In the genomic region with DNA sequence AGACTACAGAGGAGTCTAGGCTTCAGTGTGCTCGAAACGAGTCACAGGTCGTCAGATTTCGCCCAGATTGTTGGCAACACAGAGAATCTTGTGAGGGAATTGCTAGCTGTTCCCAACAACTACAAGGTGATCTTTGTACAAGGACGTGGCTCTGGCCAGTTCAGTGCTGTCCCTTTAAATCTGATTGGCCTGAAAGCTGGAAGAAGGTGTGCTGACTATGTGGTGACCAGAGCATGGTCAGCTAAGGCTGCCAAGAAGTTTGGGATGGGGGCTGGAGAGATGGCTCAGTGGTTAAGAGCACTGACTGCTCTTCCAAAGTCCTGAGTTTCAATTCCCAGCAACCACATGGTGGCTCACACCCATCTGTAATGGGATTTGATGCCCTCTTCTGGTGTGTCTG, we compare ENCODE assay signal across 32 mouse cellular contexts.
"Had no signal": no experiment of that assay in that cellular context is flagged by ENCODE, and none has a peak within 500 bp of the region (broad histone marks: within the 10 kb centered on the region; RNA-seq: fewer than 3 reads in every experiment).

No protein-coding gene starts in this region.

- H3K4me3 ChIP-seq: heart, adult 2 months; heart, embryonic 10.5 days; heart, embryonic 12.5 days; heart, embryonic 13.5 days; heart, embryonic 15.5 days; hindbrain, embryonic 10.5 days; hindbrain, embryonic 12.5 days; hindbrain, embryonic 13.5 days; hindbrain, embryonic 15.5 days; intestine, embryonic 15.5 days; kidney, embryonic 15.5 days; layer of hippocampus, adult 2 months; left cerebral cortex, adult 2 months had no signal

- DNase-seq: heart, adult 18-20 months; heart, adult 2 months; heart, postnatal 10 days; heart, postnatal 14 days; heart, postnatal 36 days; heart, postnatal 4 days; kidney, adult 18-20 months; kidney, adult 8-10 months; kidney, adult 9 months; kidney, postnatal 4 days; layer of hippocampus, adult 9-11 months; layer of hippocampus, postnatal 36 days had no signal

- H3K27me3 ChIP-seq: heart, embryonic 12.5 days; heart, embryonic 15.5 days; hindbrain, embryonic 12.5 days; hindbrain, embryonic 13.5 days; hindbrain, embryonic 15.5 days; intestine, embryonic 15.5 days; kidney, embryonic 15.5 days had no signal

- H3K27ac ChIP-seq: heart, adult 2 months; heart, embryonic 10.5 days; heart, embryonic 13.5 days; heart, embryonic 15.5 days; hindbrain, embryonic 10.5 days; hindbrain, embryonic 12.5 days; hindbrain, embryonic 13.5 days; hindbrain, embryonic 14.5 days; hindbrain, embryonic 15.5 days; hindbrain, postnatal 0 days; intestine, embryonic 15.5 days; kidney, embryonic 15.5 days; kidney, postnatal 0 days; layer of hippocampus, adult 2 months; left cerebral cortex, adult 2 months had no signal

- H3K9ac ChIP-seq: heart, embryonic 12.5 days; heart, embryonic 13.5 days; heart, embryonic 15.5 days; hindbrain, embryonic 12.5 days; hindbrain, embryonic 13.5 days; hindbrain, embryonic 14.5 days; hindbrain, embryonic 15.5 days; intestine, embryonic 15.5 days; kidney, embryonic 15.5 days had no signal

- H3K9me3 ChIP-seq: heart, embryonic 10.5 days; heart, embryonic 12.5 days; heart, embryonic 13.5 days; heart, embryonic 15.5 days; hindbrain, embryonic 10.5 days; hindbrain, embryonic 12.5 days; hindbrain, embryonic 13.5 days; hindbrain, embryonic 15.5 days; intestine, embryonic 15.5 days; kidney, embryonic 15.5 days had no signal

- H3K36me3 ChIP-seq: heart, embryonic 10.5 days; heart, embryonic 12.5 days; heart, embryonic 13.5 days; heart, embryonic 15.5 days; hindbrain, embryonic 10.5 days; hindbrain, embryonic 12.5 days; hindbrain, embryonic 13.5 days; hindbrain, embryonic 15.5 days; intestine, embryonic 15.5 days; kidney, embryonic 15.5 days had no signal

- H3K4me2 ChIP-seq: heart, embryonic 11.5 days; heart, embryonic 12.5 days; heart, embryonic 13.5 days; heart, embryonic 15.5 days; hindbrain, embryonic 12.5 days; hindbrain, embryonic 13.5 days; hindbrain, embryonic 14.5 days; hindbrain, embryonic 15.5 days; intestine, embryonic 15.5 days; kidney, embryonic 15.5 days had no signal

- ATAC-seq: hindbrain, embryonic 16.5 days; hindbrain, postnatal 0 days; inflammation-experienced regulatory T-cells, adult 6 months; intestine, embryonic 15.5 days; intestine, embryonic 16.5 days; intestine, postnatal 0 days had no signal

- H3K4me1 ChIP-seq: heart, embryonic 10.5 days; heart, embryonic 12.5 days; heart, embryonic 13.5 days; heart, embryonic 15.5 days; hindbrain, embryonic 10.5 days; hindbrain, embryonic 12.5 days; hindbrain, embryonic 13.5 days; hindbrain, embryonic 15.5 days; intestine, embryonic 15.5 days; kidney, embryonic 15.5 days had no signal
